Mouse (Mus musculus): Measurements from ENCODE around the gene Angptl1. TPM values are rescaled to one million over a fixed set of nuclear protein-coding genes. Genes with fewer than 3 reads are reported as not detected.

Gene Angptl1
- total RNA-seq, 1 experiment from 2014 or later: not detected

GRCm38 (mm10) chr1:156864240-156864639 is 25.9 kb downstream of the Angptl1 start:
- no peak for ATAC-seq (replicated peaks; ENCODE audit: low read depth, poor library complexity, severe bottlenecking)

- no peak for ATAC-seq (replicated peaks; ENCODE audit: low read depth, poor library complexity, severe bottlenecking)
Observed at GRCm38 (mm10) chr1:156870028-156870427, 31.7 kb downstream of the Angptl1 start.

- no peak for ATAC-seq (replicated peaks; ENCODE audit: low read depth, poor library complexity, severe bottlenecking)
Observed at GRCm38 (mm10) chr1:156870616-156871015, 32.3 kb downstream of the Angptl1 start.

- no peak for ATAC-seq (replicated peaks; ENCODE audit: low read depth, poor library complexity, severe bottlenecking)
Observed at GRCm38 (mm10) chr1:156884782-156885181, 46.4 kb downstream of the Angptl1 start.

GRCm38 (mm10) chr1:156885879-156886278 is 47.5 kb downstream of the Angptl1 start:
- no peak for ATAC-seq (replicated peaks; ENCODE audit: low read depth, poor library complexity, severe bottlenecking)

- ATAC-seq (replicated peaks; ENCODE audit: low read depth, poor library complexity, severe bottlenecking): no peak
Observed at GRCm38 (mm10) chr1:156888830-156889229, 50.5 kb downstream of the Angptl1 start.

- 0 out of 2 replicates have a peak, but pooled peaks have one; percentile 45 for ATAC-seq (replicated peaks; ENCODE audit: low read depth, poor library complexity, severe bottlenecking)
Observed at GRCm38 (mm10) chr1:156891561-156891960, 53.2 kb downstream of the Angptl1 start.

GRCm38 (mm10) chr1:156901689-156902088 is 63.3 kb downstream of the Angptl1 start:
- ATAC-seq (replicated peaks; ENCODE audit: low read depth, poor library complexity, severe bottlenecking): no peak

GRCm38 (mm10) chr1:156903899-156904298 is 65.5 kb downstream of the Angptl1 start:
- ATAC-seq (replicated peaks; ENCODE audit: low read depth, poor library complexity, severe bottlenecking): no peak

GRCm38 (mm10) chr1:156905660-156906059 is 67.3 kb downstream of the Angptl1 start:
- ATAC-seq (replicated peaks; ENCODE audit: low read depth, poor library complexity, severe bottlenecking): no peak

- ATAC-seq (replicated peaks; ENCODE audit: low read depth, poor library complexity, severe bottlenecking): no peak
Observed at GRCm38 (mm10) chr1:156909265-156909664, 70.9 kb downstream of the Angptl1 start.

GRCm38 (mm10) chr1:156909866-156910265 is 71.5 kb downstream of the Angptl1 start:
- 0 out of 2 replicates have a peak, but pooled peaks have one; percentile 45 for ATAC-seq (replicated peaks; ENCODE audit: low read depth, poor library complexity, severe bottlenecking)

Other genes starting within 250 kb of the Angptl1 start
- gene Tor3a, start 164.2 kb upstream of the Angptl1 start, total RNA-seq (2017): 16.1 and 22.1 TPM in 2 replicates
- gene Fam20b, start 119.5 kb upstream of the Angptl1 start, total RNA-seq (2017): 35.0 and 35.9 TPM in 2 replicates
- 35.6 and 36.2 TPM in 2 replicates for gene Ralgps2, start 101.1 kb downstream of the Angptl1 start, total RNA-seq (2017)